Mouse (Mus musculus) ES-E14 (cell line): ENCODE measurements around the gene Cacna1d.

Experiments used
- CHD2 ChIP-seq: IDR thresholded peaks from 2 replicates; pipeline ENCODE4 v1.6.1; 2014; ENCODE audit warnings: mild to moderate bottlenecking, low read depth, low read length, inconsistent platforms
- HCFC1 ChIP-seq: IDR thresholded peaks from 2 replicates; pipeline ENCODE4 v1.6.1; 2012; ENCODE audit warnings: low read length, inconsistent platforms, borderline replicate concordance; ENCODE audit not compliant: insufficient read depth
- MAFK ChIP-seq: IDR thresholded peaks from 2 replicates; pipeline ENCODE4 v1.6.1; 2014; ENCODE audit warnings: mild to moderate bottlenecking, low read depth, low read length, inconsistent platforms; ENCODE audit not compliant: insufficient read depth
- ZC3H11A ChIP-seq: IDR thresholded peaks from 2 replicates; pipeline ENCODE4 v1.6.1; 2012; ENCODE audit warnings: low read depth, mild to moderate bottlenecking, inconsistent platforms, low read length, borderline replicate concordance
- ZNF384 ChIP-seq: IDR thresholded peaks from 2 replicates; pipeline ENCODE4 v1.6.1; 2012; ENCODE audit warnings: low read depth, low read length, inconsistent platforms

- no peak for TF ChIP-seq HCFC1
- TF ChIP-seq ZNF384 = no peak
- no peak for TF ChIP-seq CHD2
- no peak for TF ChIP-seq ZC3H11A
- no peak for TF ChIP-seq MAFK
These were observed 248.4 kb downstream of the Cacna1d start for GRCm38 (mm10) chr14:30242818-30243205.
